Mouse (Mus musculus) cerebellum, adult 2 months (tissue): ENCODE measurements at regions not wholly inside any gene's neighbourhood (a gene's known extent, or its start where the extent isn't known, plus 50 kb on each side); places are given as distances from the start of the nearest gene placed in this dataset.
"Not testable (repeated sequence)": the region's sequence is repeated elsewhere in the genome, so short reads cannot be mapped to it uniquely, and the experiment has no call there.

ENCODE experiments used
- DNase-seq, 2 experiments: peaks; one replicate each; pipeline ENCODE4 v3.0.0; 2021
- H3K27ac ChIP-seq: fragments of 200-500 bp; 2 replicates; pipeline ENCODE4 v1.5.1; 2012; ENCODE audit warnings: low read length, control low read depth, inconsistent platforms; ENCODE audit not compliant: insufficient read depth
- H3K27me3 ChIP-seq: fragments of 200-500 bp; 2 replicates; pipeline ENCODE4 v1.6.1; 2012; ENCODE audit warnings: inconsistent platforms, mild to moderate bottlenecking, low read length, moderate library complexity; ENCODE audit not compliant: control insufficient read depth, insufficient read depth
- H3K4me1 ChIP-seq: fragments of 200-500 bp; 2 replicates; pipeline ENCODE4 v1.6.1; 2011; ENCODE audit warnings: low read length; ENCODE audit not compliant: control insufficient read depth, insufficient read depth
- H3K4me3 ChIP-seq: fragments of 200-500 bp; replicated peaks from 2 replicates; pipeline ENCODE3; 2011; ENCODE audit warnings: mild to moderate bottlenecking, low read depth, low read length, control low read depth; ENCODE audit not compliant: insufficient read depth
- CTCF ChIP-seq: fragments of 200-500 bp; IDR thresholded peaks from 2 replicates; pipeline ENCODE4 v1.5.1; 2011; ENCODE audit warnings: low read depth, mild to moderate bottlenecking, control low read depth, low read length, moderate library complexity, borderline replicate concordance; ENCODE audit not compliant: insufficient read depth
- POLR2A ChIP-seq: fragments of 200-500 bp; IDR thresholded peaks from 2 replicates; pipeline ENCODE4 v1.6.1; 2011; ENCODE audit warnings: low read length, control low read depth, borderline replicate concordance; ENCODE audit not compliant: insufficient read depth
- WGBS: fragments of 180-500 bp; shearing (Covaris S2); methylation state at CpG from one replicate; pipeline ENCODE4 v1.1.7; 2018; 5-methylcytosine and 5-hydroxymethylcytosine counted together

DNA sequence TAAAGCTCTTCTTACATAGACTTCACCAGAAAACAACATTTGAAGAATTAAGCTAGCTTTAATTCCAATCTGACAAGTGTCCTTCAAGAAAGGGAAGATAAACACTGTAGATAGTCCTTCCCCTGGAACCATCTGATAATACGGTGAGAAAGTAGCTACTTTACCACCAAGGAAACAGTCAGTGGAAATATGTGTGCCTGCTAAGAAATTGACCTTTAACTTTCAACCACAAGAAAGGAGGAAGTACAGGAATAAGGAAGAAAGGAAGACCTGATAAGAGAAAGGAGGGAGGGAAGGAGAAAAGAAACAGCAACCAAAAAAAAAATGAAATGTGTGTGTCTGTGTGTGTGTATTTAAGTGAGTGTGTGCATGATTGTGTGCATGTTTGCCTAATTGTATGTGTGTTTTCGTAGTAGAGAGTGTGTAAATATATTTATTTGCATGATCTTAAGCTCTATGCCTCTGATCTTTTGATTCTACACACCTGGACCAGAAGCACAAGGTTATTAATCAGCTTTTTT lies 831.3 kb downstream of the Pla2g4a start:
- 85% methylated on average over 2 of the region's 2 CpGs for WGBS

DNA sequence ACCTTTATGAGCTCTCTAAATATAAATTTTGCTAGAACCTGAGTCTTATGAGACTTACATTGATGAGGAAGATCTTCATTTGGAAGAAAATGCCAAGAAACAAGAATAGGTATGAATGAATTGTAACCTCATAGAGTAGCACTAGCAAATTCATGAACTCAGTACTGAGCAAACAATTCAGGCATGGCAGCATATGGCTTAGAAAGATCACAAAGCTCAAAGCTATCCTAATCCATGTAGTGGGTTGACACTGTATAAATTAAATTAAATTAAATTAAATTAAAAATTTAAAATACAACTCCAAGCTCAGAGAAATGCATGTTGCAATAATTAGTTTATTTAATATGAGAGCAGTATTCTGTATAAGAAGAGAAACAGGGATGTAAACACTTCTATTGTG lies 832.0 kb downstream of the Pla2g4a start:
- no peaks in the 10 kb centered on the region for H3K27me3 ChIP-seq
- TF ChIP-seq CTCF: no peak
- TF ChIP-seq POLR2A: no peak

More for the DNA sequence above, 831.3 kb downstream of the Pla2g4a start:
- Histone ChIP-seq H3K4me3 (no peak overlapping the region), H3K4me1 (no peaks in the 10 kb centered on the region), H3K27ac (no peak overlapping the region), H3K27me3 (no peaks in the 10 kb centered on the region)
- DNase-seq: no peak
- TF ChIP-seq CTCF: no peak
- no peak for TF ChIP-seq POLR2A

DNA sequence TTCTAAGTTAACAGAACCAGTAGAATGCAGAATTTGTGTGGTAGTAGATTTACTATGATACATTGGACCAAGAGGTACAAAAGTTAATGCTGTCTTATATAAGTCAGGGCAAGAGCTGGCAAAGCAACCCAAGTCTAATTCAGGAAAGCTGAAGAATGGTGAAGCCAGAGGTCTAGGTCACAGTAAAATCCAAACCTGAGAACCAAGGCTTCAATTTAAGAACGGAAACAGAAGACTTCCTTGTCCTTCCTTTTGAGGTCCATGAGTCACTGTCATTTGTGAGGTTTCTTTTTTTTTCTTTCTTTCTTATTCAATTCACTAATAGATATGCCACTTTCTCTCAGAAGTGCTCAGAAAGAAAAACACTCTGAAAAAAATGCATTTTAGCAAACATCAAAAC lies 833.4 kb downstream of the Pla2g4a start:
- no peak for DNase-seq
- 100% methylated on average over 1 of the region's 1 CpGs for WGBS
- no peak overlapping the region for H3K27ac ChIP-seq
- TF ChIP-seq POLR2A (no peak), CTCF (no peak)
- H3K4me1 ChIP-seq: no peaks in the 10 kb centered on the region
- no peaks in the 10 kb centered on the region for H3K27me3 ChIP-seq
- H3K4me3 ChIP-seq: no peak overlapping the region

More for the DNA sequence above, 832.0 kb downstream of the Pla2g4a start:
- no peak for DNase-seq
- no peaks in the 10 kb centered on the region for H3K4me1 ChIP-seq
- H3K4me3 ChIP-seq: no peak overlapping the region
- no peak overlapping the region for H3K27ac ChIP-seq

DNA sequence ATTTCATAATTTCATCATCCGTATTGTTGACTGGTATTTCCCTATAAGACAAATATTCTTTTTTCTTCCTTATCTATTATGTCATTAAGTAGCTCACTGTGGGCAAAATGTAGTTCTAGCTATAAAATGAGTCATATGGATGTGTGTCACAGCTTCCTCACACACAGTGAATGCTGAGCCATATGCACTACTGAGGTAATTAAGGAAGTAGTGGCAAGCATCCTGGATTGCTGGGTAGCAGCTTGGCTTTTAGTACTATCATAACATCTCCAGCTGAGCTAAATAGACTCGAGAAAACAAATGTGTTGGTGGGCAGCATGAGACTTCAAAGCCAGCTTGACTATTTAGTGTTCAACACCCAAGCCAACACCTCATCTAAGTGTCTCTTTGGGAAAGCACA lies 857.7 kb downstream of the Pla2g4a start:
- Histone ChIP-seq H3K27ac (no peak overlapping the region), H3K27me3 (no peaks in the 10 kb centered on the region), H3K4me3 (no peak overlapping the region), H3K4me1 (no peaks in the 10 kb centered on the region)
- TF ChIP-seq CTCF: no peak
- no peak for TF ChIP-seq POLR2A
- WGBS: 51% methylated on average over 2 of the region's 2 CpGs
- no peak for DNase-seq

DNA sequence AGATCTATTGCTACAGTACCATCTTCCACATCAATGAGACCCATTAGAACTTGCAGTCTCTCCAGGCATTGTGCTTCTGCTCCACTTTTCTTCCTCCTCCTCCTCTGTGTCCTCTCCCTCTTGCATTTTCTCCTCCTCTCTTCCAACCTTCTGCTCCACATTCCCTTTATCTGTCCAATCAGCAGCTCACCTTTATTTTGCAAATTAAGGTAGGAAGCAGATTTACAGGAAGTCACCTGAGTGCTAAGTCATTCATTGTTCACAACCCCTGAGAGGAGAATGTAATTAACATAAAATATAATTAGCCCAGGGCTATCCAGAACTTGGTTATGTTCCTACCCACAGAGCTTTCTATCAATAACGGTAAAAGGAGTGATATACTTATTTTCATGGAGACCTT lies 863.7 kb downstream of the Pla2g4a start:
- TF ChIP-seq CTCF (no peak), POLR2A (no peak)
- WGBS: 85% methylated on average over 1 of the region's 1 CpGs

DNA sequence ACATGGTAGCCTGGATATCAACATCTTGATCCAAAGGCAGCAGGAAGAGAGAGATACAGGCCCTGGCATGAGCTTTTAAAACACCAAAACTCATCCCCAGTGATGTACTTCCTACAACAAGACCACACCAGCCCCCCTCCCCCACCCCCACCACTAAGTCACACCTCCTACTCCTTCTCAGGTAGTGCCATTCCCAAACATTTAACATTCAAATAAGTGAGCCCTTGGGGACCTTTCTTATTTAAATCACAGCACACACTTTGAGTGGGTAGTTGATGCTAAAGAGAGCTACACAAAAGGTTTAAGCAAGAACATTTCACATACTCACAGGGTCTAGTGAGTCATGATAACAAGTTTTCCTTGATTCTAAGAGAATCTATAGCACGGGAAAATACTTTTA lies 886.4 kb downstream of the Pla2g4a start:
- WGBS: 79% methylated on average over 1 of the region's 1 CpGs
- H3K27me3 ChIP-seq: no peaks in the 10 kb centered on the region
- no peaks in the 10 kb centered on the region; the same call in 1 of the 2 replicates for H3K4me1 ChIP-seq
- H3K27ac ChIP-seq: no peak overlapping the region
- H3K4me3 ChIP-seq: no peak overlapping the region
- TF ChIP-seq CTCF: no peak
- no peak for TF ChIP-seq POLR2A
- DNase-seq: no peak

More for the DNA sequence above, 863.7 kb downstream of the Pla2g4a start:
- Histone ChIP-seq H3K4me3 (no peak overlapping the region), H3K27ac (no peak overlapping the region), H3K4me1 (no peaks in the 10 kb centered on the region), H3K27me3 (no peaks in the 10 kb centered on the region)
- DNase-seq: no peak

DNA sequence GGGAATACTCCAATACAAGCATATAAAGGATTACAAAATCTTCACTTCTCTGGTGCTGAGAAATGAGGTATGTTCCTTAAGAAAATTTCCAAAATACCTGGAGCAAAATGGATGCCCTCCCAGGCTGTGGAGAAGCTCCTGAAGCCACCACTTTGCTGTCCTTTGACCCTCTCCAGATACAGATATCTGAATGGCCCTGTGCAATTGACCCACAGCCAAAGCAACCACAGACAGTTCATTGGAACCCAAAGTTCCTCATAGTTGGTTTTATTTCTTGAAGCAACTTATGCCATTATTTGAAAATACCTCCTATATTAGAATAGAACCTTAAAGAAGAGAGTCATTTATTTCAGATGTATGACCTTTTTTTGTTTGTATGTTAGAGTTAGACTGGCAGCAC lies 891.5 kb downstream of the Pla2g4a start:
- Histone ChIP-seq H3K4me1 (no peaks in the 10 kb centered on the region), H3K4me3 (no peak overlapping the region), H3K27ac (no peak overlapping the region), H3K27me3 (no peaks in the 10 kb centered on the region)
- DNase-seq: no peak
- TF ChIP-seq CTCF (no peak), POLR2A (no peak)

DNA sequence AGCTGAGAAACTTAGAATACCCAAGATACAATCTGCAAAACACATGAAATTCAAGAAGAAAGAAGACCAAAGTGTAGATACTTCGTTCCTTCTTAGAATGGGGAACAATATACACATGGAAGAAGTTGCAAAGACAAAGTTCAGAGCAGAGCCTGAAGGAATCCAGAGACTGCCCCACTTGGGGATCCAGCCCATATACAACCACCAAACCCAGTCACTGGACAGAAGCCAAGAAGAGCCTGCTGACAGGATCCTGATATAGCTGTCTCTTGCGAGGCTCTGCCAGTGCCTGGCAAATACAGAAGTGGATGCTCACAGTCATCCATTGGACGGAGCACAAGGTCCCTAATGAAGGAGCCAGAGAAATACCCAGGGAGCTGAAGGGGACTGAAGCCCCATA lies 898.1 kb downstream of the Pla2g4a start:
- WGBS: 44% methylated on average over 3 of the region's 3 CpGs
- H3K4me1 ChIP-seq, H3K4me3 ChIP-seq, DNase-seq, H3K27me3 ChIP-seq, H3K27ac ChIP-seq: not testable (repeated sequence)
